ENCODE assay signal across 27 mouse cellular contexts in genomic region chr6:7803765-7804542, GRCm38 (mm10). TPM values are rescaled to one million over a fixed set of nuclear protein-coding genes. Genes with fewer than 3 reads are reported as not detected.
A peak's percentile ranks its signal among the peaks of the same experiment; 100 is the strongest.
DNase-seq lines count a peak whose midpoint lies in the region; ATAC-seq and TF ChIP-seq lines count a peak whose summit lies in the region.
"Had no signal": no experiment of that assay in that cellular context is flagged by ENCODE, and none has a peak within 500 bp of the region (broad histone marks: within the 10 kb centered on the region; RNA-seq: fewer than 3 reads in every experiment).

No protein-coding gene starts in this region.

- H3K4me2 ChIP-seq in lung, embryonic 14.5 days = no peak overlapping the region
- no peak overlapping the region for H3K4me2 ChIP-seq in intestine, embryonic 16.5 days (ENCODE audit: low read depth, low read length)
- no peak overlapping the region for H3K4me2 ChIP-seq in stomach, postnatal 0 days (replicated peaks; ENCODE audit: low read depth)
- H3K4me2 ChIP-seq in forebrain, postnatal 0 days (ENCODE audit: low read depth) = no peak overlapping the region
- H3K4me2 ChIP-seq: embryonic facial prominence, embryonic 13.5 days; forebrain, embryonic 15.5 days; heart, embryonic 12.5 days; limb, embryonic 13.5 days; liver, embryonic 12.5 days; midbrain, embryonic 13.5 days; neural tube, embryonic 15.5 days had no signal

- no peak overlapping the region for H3K9ac ChIP-seq in lung, embryonic 14.5 days
- H3K9ac ChIP-seq in intestine, embryonic 16.5 days (ENCODE audit: low read depth, low read length) = no peak overlapping the region
- H3K9ac ChIP-seq in stomach, postnatal 0 days (ENCODE audit: low read length) = no peak overlapping the region
- H3K9ac ChIP-seq in forebrain, postnatal 0 days = no peak overlapping the region
- H3K9ac ChIP-seq: embryonic facial prominence, embryonic 13.5 days; forebrain, embryonic 15.5 days; heart, embryonic 12.5 days; limb, embryonic 13.5 days; liver, embryonic 12.5 days; midbrain, embryonic 13.5 days; neural tube, embryonic 15.5 days had no signal

- no peak overlapping the region for H3K27ac ChIP-seq in lung, embryonic 14.5 days (ENCODE audit: low read depth)
- peak overlapping the region; percentile 3; the same call in 1 of the 2 replicates for H3K27ac ChIP-seq in intestine, embryonic 16.5 days (ENCODE audit: low read length)
- no peak overlapping the region for H3K27ac ChIP-seq in stomach, postnatal 0 days (replicated peaks)
- no peak overlapping the region for H3K27ac ChIP-seq in forebrain, postnatal 0 days (ENCODE audit: low read depth, low read length)
- H3K27ac ChIP-seq: embryonic facial prominence, embryonic 13.5 days; forebrain, embryonic 10.5 days; forebrain, embryonic 15.5 days; heart, adult 2 months; left cerebral cortex, adult 2 months; limb, embryonic 13.5 days; liver, embryonic 12.5 days; macrophage; midbrain, embryonic 13.5 days; neural tube, embryonic 15.5 days had no signal

- ATAC-seq in lung, embryonic 14.5 days (ENCODE audit: insufficient read depth) = peak; percentile 44; the same call in 1 of the 2 replicates
- peak; percentile 64 for ATAC-seq in intestine, embryonic 16.5 days
- peak; percentile 49; the same call in 1 of the 2 replicates for ATAC-seq in stomach, postnatal 0 days (ENCODE audit: low FRiP score, low TSS enrichment)
- no peak for ATAC-seq in forebrain, postnatal 0 days
- ATAC-seq: forebrain, embryonic 15.5 days; hindbrain, embryonic 16.5 days; liver, embryonic 12.5 days; midbrain, embryonic 13.5 days had no signal

- no peaks in the 10 kb centered on the region for H3K27me3 ChIP-seq in lung, embryonic 14.5 days (ENCODE audit: insufficient read depth, low read length)
- H3K27me3 ChIP-seq in intestine, embryonic 16.5 days (replicated peaks; ENCODE audit: control insufficient read depth, insufficient read depth, low read length) = no peaks in the 10 kb centered on the region
- no peaks in the 10 kb centered on the region for H3K27me3 ChIP-seq in stomach, postnatal 0 days (ENCODE audit: control insufficient read depth, insufficient read depth, low read length)
- no peaks in the 10 kb centered on the region for H3K27me3 ChIP-seq in forebrain, postnatal 0 days (ENCODE audit: insufficient read depth, low read length)
- H3K27me3 ChIP-seq: embryonic facial prominence, embryonic 13.5 days; forebrain, embryonic 15.5 days; heart, embryonic 12.5 days; limb, embryonic 13.5 days; midbrain, embryonic 13.5 days; neural tube, embryonic 15.5 days had no signal

- no peak for TF ChIP-seq EP300 in stomach, postnatal 0 days (optimal IDR thresholded peaks at IDR 0.05)

- no peaks in the 10 kb centered on the region for H3K4me1 ChIP-seq in lung, embryonic 14.5 days (ENCODE audit: insufficient read depth)
- H3K4me1 ChIP-seq in lung, adult 2 months (ENCODE audit: control insufficient read depth, insufficient read depth, low read length) = no peaks in the 10 kb centered on the region; the same call in 1 of the 2 replicates
- H3K4me1 ChIP-seq in intestine, embryonic 16.5 days (ENCODE audit: control insufficient read depth, insufficient read depth, low read length) = no peaks in the 10 kb centered on the region
- H3K4me1 ChIP-seq in stomach, postnatal 0 days (replicated peaks; ENCODE audit: control insufficient read depth, insufficient read depth) = no peaks in the 10 kb centered on the region
- H3K4me1 ChIP-seq in forebrain, postnatal 0 days (ENCODE audit: insufficient read depth) = no peaks in the 10 kb centered on the region
- H3K4me1 ChIP-seq: embryonic facial prominence, embryonic 13.5 days; forebrain, embryonic 10.5 days; forebrain, embryonic 15.5 days; limb, embryonic 13.5 days; liver, embryonic 12.5 days; midbrain, embryonic 13.5 days; neural tube, embryonic 15.5 days had no signal

- H3K9me3 ChIP-seq in lung, embryonic 14.5 days (ENCODE audit: low read depth, low read length) = no peaks in the 10 kb centered on the region
- H3K9me3 ChIP-seq in intestine, embryonic 16.5 days (ENCODE audit: control insufficient read depth, low read length) = no peaks in the 10 kb centered on the region
- H3K9me3 ChIP-seq in stomach, postnatal 0 days (ENCODE audit: control insufficient read depth, low read length) = no peaks in the 10 kb centered on the region
- H3K9me3 ChIP-seq in forebrain, postnatal 0 days (ENCODE audit: low read length) = no peaks in the 10 kb centered on the region
- H3K9me3 ChIP-seq: embryonic facial prominence, embryonic 13.5 days; forebrain, embryonic 10.5 days; forebrain, embryonic 15.5 days; heart, embryonic 12.5 days; limb, embryonic 13.5 days; liver, embryonic 12.5 days; midbrain, embryonic 13.5 days; neural tube, embryonic 15.5 days had no signal

- no peak for TF ChIP-seq CTCF in lung, embryonic 14.5 days (IDR thresholded peaks at IDR 0.05; ENCODE audit: low read depth)
- no peak for TF ChIP-seq CTCF in lung, adult 2 months (IDR thresholded peaks at IDR 0.05; ENCODE audit: insufficient read depth, low read length)
- no peak for TF ChIP-seq CTCF in stomach, postnatal 0 days (IDR thresholded peaks at IDR 0.05; ENCODE audit: low read depth)
- TF ChIP-seq CTCF in forebrain, postnatal 0 days (IDR thresholded peaks at IDR 0.05; ENCODE audit: low read depth) = no peak

- DNase-seq in lung, embryonic 14.5 days = no peak
- DNase-seq in lung, adult 2 months = no peak
- DNase-seq in lung, postnatal 25 days (ENCODE audit: low spot score) = peak; percentile 23
- DNase-seq in stomach, postnatal 0 days (ENCODE audit: low spot score) = no peak
- no peak for DNase-seq in forebrain, postnatal 0 days
- DNase-seq: adrenal gland, postnatal 25 days; B cell, adult 2 months; cerebellum, adult 18-20 months; cerebellum, postnatal 10 days; heart, adult 2 months; heart, postnatal 10 days; kidney, adult 11 months; kidney, postnatal 14 days; retina, postnatal 1 day; right cerebral cortex, postnatal 25 days had no signal

- 61% methylated on average over 9 of the region's 9 CpGs for WGBS in lung, embryonic 14.5 days
- WGBS in lung, adult 2 months = 57% methylated on average over 9 of the region's 9 CpGs
- 58% methylated on average over 9 of the region's 9 CpGs for WGBS in intestine, embryonic 16.5 days
- WGBS in stomach, postnatal 0 days = 55% methylated on average over 9 of the region's 9 CpGs
- 90% methylated on average over 9 of the region's 9 CpGs for WGBS in forebrain, postnatal 0 days

- no peak overlapping the region for H3K4me3 ChIP-seq in lung, embryonic 14.5 days (ENCODE audit: low read depth, low read length)
- no peak overlapping the region for H3K4me3 ChIP-seq in lung, adult 2 months (replicated peaks; ENCODE audit: extremely low read depth, low read depth, low read length)
- no peak overlapping the region for H3K4me3 ChIP-seq in intestine, embryonic 16.5 days (ENCODE audit: low read length)
- no peak overlapping the region for H3K4me3 ChIP-seq in stomach, postnatal 0 days (ENCODE audit: low read depth, low read length)
- no peak overlapping the region for H3K4me3 ChIP-seq in forebrain, postnatal 0 days (ENCODE audit: low read depth, low read length)
- H3K4me3 ChIP-seq: embryonic facial prominence, embryonic 13.5 days; forebrain, embryonic 10.5 days; forebrain, embryonic 15.5 days; heart, adult 2 months; heart, embryonic 12.5 days; left cerebral cortex, adult 2 months; limb, embryonic 13.5 days; liver, embryonic 12.5 days; midbrain, embryonic 13.5 days; neural tube, embryonic 15.5 days had no signal

- no peak for TF ChIP-seq POLR2A in lung, adult 2 months (IDR thresholded peaks at IDR 0.05; ENCODE audit: borderline replicate concordance, extremely low read depth, low read depth, low read length)

- H3K36me3 ChIP-seq in lung, embryonic 14.5 days (ENCODE audit: insufficient read depth) = no peaks in the 10 kb centered on the region
- no peaks in the 10 kb centered on the region for H3K36me3 ChIP-seq in intestine, embryonic 16.5 days (ENCODE audit: control insufficient read depth, insufficient read depth, low read length)
- H3K36me3 ChIP-seq in stomach, postnatal 0 days (ENCODE audit: control insufficient read depth, insufficient read depth, low read length) = no peaks in the 10 kb centered on the region
- H3K36me3 ChIP-seq in forebrain, postnatal 0 days (ENCODE audit: insufficient read depth) = no peaks in the 10 kb centered on the region
- H3K36me3 ChIP-seq: embryonic facial prominence, embryonic 13.5 days; forebrain, embryonic 10.5 days; forebrain, embryonic 15.5 days; heart, embryonic 12.5 days; limb, embryonic 13.5 days; liver, embryonic 12.5 days; midbrain, embryonic 13.5 days; neural tube, embryonic 15.5 days had no signal

RNA-seq across cellular contexts. Expression of gene C1galt1, which starts 40.7 kb away (rescaled TPM):
- polyA plus RNA-seq in lung, embryonic 14.5 days (2014; fragmentation: Nextera tagmentation; extraction: Ambion mirVana) = 4.7 and 5.6 TPM in 2 replicates
- polyA plus RNA-seq in lung, adult 2 months (2012; rRNA removed) = 3.8 and 5.6 TPM in 2 replicates
- 5.5 and 6.3 TPM in 2 replicates for polyA plus RNA-seq in intestine, embryonic 16.5 days (2015; fragmentation: Nextera tagmentation; extraction: Ambion mirVana)
- polyA plus RNA-seq in stomach, postnatal 0 days (2015; fragmentation: Nextera tagmentation; extraction: Ambion mirVana) = 7.9 and 8.1 TPM in 2 replicates
- 14.2 and 18.2 TPM in 2 replicates for total RNA-seq in forebrain, postnatal 0 days (2014; rRNA removed)
- 1.1 and 1.7 TPM in 2 replicates for polyA plus RNA-seq in forebrain, postnatal 0 days (2015; fragmentation: Nextera tagmentation; extraction: Ambion mirVana)
